Mouse (Mus musculus) myocyte (in vitro differentiated cells): Measurements from ENCODE around the gene Slc30a9.

Experiments used
- MAX ChIP-seq: IDR thresholded peaks from one replicate; pipeline ENCODE4 v1.6.1; 2011; ENCODE audit warnings: low read depth, mild to moderate bottlenecking, control low read depth
- TCF12 ChIP-seq: IDR thresholded peaks from one replicate; pipeline ENCODE4 v1.6.1; 2011; ENCODE audit warnings: mild to moderate bottlenecking, control low read depth; ENCODE audit not compliant: poor library complexity, insufficient read depth, severe bottlenecking

GRCm38 (mm10) chr5:67301722-67302331, 4.9 kb upstream of the Slc30a9 start:
- TF ChIP-seq TCF12 (no peak), MAX (no peak)
